Mouse (Mus musculus): Measurements from ENCODE around the gene Atp5h. TPM values are rescaled to one million over a fixed set of nuclear protein-coding genes. Genes with fewer than 3 reads are reported as not detected.

Atp5h gene
- total RNA-seq, 1 experiment, result 342 TPM

DNA sequence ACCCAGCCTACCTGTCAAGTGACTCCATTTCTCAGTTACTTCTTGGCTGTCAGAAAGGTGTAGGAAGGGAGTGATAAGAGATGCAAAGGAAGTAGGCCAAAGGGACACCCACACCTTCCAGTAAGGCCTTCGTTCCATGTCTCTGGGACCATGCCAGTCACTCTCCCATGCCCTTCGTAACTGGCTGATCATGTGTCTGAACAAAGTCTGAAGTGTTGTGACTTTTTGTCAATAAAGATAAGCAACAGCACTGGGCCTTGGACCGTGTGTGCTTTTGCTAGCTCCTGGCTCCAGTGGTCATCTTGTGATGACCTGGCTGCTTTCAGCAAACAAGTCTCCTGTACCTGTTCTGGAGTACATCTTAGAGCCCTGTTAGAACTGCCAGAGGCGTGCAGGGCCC lies 13.1 kb upstream of the Atp5h start:
- no peak overlapping the region for H3K27ac ChIP-seq (ENCODE audit: insufficient read depth, low read depth, low read length, poor library complexity, severe bottlenecking)
- no peak overlapping the region for H3K9ac ChIP-seq (ENCODE audit: insufficient read depth, low read depth, low read length, poor library complexity, severe bottlenecking)
- H3K9me3 ChIP-seq (ENCODE audit: control insufficient read depth, insufficient read depth, low read depth, low read length), result no peaks in the 10 kb centered on the region
- in situ Hi-C loops (cut with MboI; ENCODE audit: low sequenced_read_pairs in 2 of 2, unreplicated experiment in 2 of 2), result no loop called here
- H3K4me3 ChIP-seq (ENCODE audit: insufficient read depth in 1 of 2, low read depth in 1 of 2, low read length in 2 of 2, poor library complexity in 1 of 2, severe bottlenecking in 1 of 2), result no peak overlapping the region
- peaks cover 5% of the 10 kb centered on the region in 2 experiments; a peak in 2 of 4 replicates for H3K4me1 ChIP-seq (ENCODE audit: control insufficient read depth in 2 of 2, insufficient read depth in 2 of 2, low read length in 2 of 2, poor library complexity in 1 of 2)
- peaks cover 24% of the 10 kb centered on the region; the same call in 1 of the 2 replicates for H3K36me3 ChIP-seq (ENCODE audit: control insufficient read depth, insufficient read depth, low read length, poor library complexity, severe bottlenecking)
- no peak for DNase-seq (ENCODE audit: low read depth, low spot score)
- TF ChIP-seq MAFK (IDR thresholded peaks at IDR 0.05; ENCODE audit: insufficient read depth, low read depth, low read length), result no peak
- no peak for TF ChIP-seq CHD2 (IDR thresholded peaks at IDR 0.05; ENCODE audit: low read depth, low read length)
- no peak for TF ChIP-seq HCFC1 (IDR thresholded peaks at IDR 0.05; ENCODE audit: borderline replicate concordance, insufficient read depth, low read length)

DNA sequence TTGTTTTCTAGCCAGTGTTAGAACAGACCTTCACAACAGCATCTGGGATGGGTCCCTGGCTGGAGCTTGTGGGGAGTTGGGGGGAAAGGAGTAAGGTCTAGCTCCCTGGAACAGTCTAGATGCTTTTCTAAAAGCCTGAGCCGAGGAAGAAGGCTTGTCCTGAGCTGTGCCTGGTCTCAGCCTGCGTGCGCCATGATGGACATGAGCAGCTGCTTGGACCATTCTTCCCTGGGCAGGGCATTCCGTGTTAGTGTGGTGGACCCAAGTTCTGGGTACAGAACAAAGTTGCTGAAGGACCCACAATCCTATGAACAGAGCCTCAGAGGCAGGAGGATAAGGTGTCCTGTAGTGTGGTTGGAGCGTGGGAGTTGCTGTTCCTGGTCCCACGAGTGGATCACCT lies 10.8 kb upstream of the Atp5h start:
- no peak overlapping the region for H3K4me3 ChIP-seq (ENCODE audit: insufficient read depth in 1 of 2, low read depth in 1 of 2, low read length in 2 of 2, poor library complexity in 1 of 2, severe bottlenecking in 1 of 2)
- in situ Hi-C loops (cut with MboI; ENCODE audit: low sequenced_read_pairs in 2 of 2, unreplicated experiment in 2 of 2), result no loop called here
- no peak for TF ChIP-seq ZNF384 (IDR thresholded peaks at IDR 0.05; ENCODE audit: low read depth, low read length)
- no peak for TF ChIP-seq HCFC1 (IDR thresholded peaks at IDR 0.05; ENCODE audit: borderline replicate concordance, insufficient read depth, low read length)
- TF ChIP-seq ZC3H11A (IDR thresholded peaks at IDR 0.05; ENCODE audit: borderline replicate concordance, low read depth, low read length), result no peak
- no peak for TF ChIP-seq CHD2 (IDR thresholded peaks at IDR 0.05; ENCODE audit: low read depth, low read length)
- no peak for TF ChIP-seq MAFK (IDR thresholded peaks at IDR 0.05; ENCODE audit: insufficient read depth, low read depth, low read length)
- H3K36me3 ChIP-seq (ENCODE audit: control insufficient read depth, insufficient read depth, low read length, poor library complexity, severe bottlenecking), result peaks cover 24% of the 10 kb centered on the region; the same call in 1 of the 2 replicates
- no peak overlapping the region for H3K27ac ChIP-seq (ENCODE audit: insufficient read depth, low read depth, low read length, poor library complexity, severe bottlenecking)
- DNase-seq (ENCODE audit: low read depth, low spot score), result no peak
- no peaks in the 10 kb centered on the region for H3K9me3 ChIP-seq (ENCODE audit: control insufficient read depth, insufficient read depth, low read depth, low read length)
- H3K9ac ChIP-seq (ENCODE audit: insufficient read depth, low read depth, low read length, poor library complexity, severe bottlenecking), result no peak overlapping the region
- H3K4me1 ChIP-seq (ENCODE audit: control insufficient read depth in 2 of 2, insufficient read depth in 2 of 2, low read length in 2 of 2, poor library complexity in 1 of 2), result peaks cover 4 to 6% of the 10 kb centered on the region in 2 experiments; a peak in 2 of 4 replicates

DNA sequence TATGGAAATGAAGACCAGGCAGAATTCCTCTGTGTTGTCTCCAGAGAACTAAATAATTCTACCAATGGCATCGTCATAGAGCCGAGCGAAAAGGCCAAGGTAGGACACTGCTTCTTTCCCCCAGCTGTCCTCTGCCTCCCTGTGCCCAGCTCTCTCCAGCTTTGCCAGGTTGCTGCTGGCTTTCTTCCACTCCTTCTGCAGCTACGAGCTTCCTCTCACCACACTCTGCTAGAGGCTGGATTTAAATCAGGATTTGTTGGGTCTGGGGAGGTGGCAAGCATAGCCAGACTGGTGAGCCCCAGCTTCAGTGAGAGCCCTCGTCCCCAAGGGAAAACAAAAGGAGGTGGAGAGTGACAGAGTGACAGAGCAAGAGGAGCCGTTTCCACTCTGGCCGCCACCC lies 9.5 kb upstream of the Atp5h start:
- in situ Hi-C loops (cut with MboI; ENCODE audit: low sequenced_read_pairs in 2 of 2, unreplicated experiment in 2 of 2), result no loop called here
- peaks cover 24% of the 10 kb centered on the region; the same call in 1 of the 2 replicates for H3K36me3 ChIP-seq (ENCODE audit: control insufficient read depth, insufficient read depth, low read length, poor library complexity, severe bottlenecking)

DNA sequence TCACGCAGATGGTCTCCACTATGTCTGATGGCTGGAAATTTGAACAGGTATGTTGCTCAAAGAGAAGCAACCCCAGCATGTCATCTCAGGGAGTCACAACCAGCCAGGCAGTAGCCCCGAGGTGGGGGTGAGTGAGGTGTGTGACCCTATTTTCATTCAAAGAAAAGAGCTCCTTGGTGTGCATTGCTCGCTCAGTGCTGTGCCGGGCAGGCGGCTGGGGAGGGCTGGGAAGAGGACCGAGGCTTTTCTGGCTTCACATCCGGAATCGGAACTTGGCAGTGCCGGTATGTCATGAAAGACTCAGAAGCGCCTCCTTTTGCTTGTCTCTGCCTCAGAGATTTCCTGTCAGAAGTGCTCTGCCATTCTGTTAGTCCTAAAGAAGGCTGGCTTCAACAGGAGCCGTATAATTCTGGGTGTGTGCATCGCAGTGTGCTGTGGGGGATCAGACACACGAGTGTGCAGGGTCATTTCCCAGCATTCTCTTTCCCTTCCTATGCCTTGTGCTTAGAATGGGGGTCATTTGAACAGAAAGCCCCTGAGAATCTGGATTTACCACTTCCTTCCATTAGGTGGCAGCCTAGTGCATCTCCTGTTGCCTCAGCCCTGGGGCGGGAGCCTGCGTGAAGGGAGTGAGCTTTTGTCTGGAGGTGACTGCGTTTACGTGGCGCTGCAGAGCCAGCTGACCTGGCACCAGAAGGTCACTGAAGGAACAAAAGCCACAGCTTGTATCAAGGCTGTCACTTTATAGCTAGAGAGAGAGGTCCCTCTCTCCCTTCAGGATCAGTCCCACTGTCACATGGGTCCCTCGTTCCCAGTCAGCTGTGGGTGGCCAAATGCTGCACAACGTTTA lies 7.9 kb upstream of the Atp5h start:
- peaks cover 24% of the 10 kb centered on the region; the same call in 1 of the 2 replicates for H3K36me3 ChIP-seq (ENCODE audit: control insufficient read depth, insufficient read depth, low read length, poor library complexity, severe bottlenecking)
- H3K9ac ChIP-seq (ENCODE audit: insufficient read depth, low read depth, low read length, poor library complexity, severe bottlenecking), result peak overlapping the region; percentile 49; the same call in 1 of the 2 replicates
- in situ Hi-C loops (cut with MboI; ENCODE audit: low sequenced_read_pairs in 2 of 2, unreplicated experiment in 2 of 2), result no loop called here
- H3K4me3 ChIP-seq (ENCODE audit: insufficient read depth in 1 of 2, low read depth in 1 of 2, low read length in 2 of 2, poor library complexity in 1 of 2, severe bottlenecking in 1 of 2), result peak overlapping the region; percentile 39 to 52
- no peak overlapping the region for H3K27ac ChIP-seq (ENCODE audit: insufficient read depth, low read depth, low read length, poor library complexity, severe bottlenecking)
- TF ChIP-seq HCFC1 (IDR thresholded peaks at IDR 0.05; ENCODE audit: borderline replicate concordance, insufficient read depth, low read length) (peak; percentile 34; the same call in 1 of the 2 replicates), CHD2 (IDR thresholded peaks at IDR 0.05; ENCODE audit: low read depth, low read length) (no peak)
- H3K9me3 ChIP-seq (ENCODE audit: control insufficient read depth, insufficient read depth, low read depth, low read length), result no peaks in the 10 kb centered on the region
- peak; percentile 89 for DNase-seq (ENCODE audit: low read depth, low spot score)
- peaks cover 4% of the 10 kb centered on the region in 2 experiments; a peak in 2 of 4 replicates for H3K4me1 ChIP-seq (ENCODE audit: control insufficient read depth in 2 of 2, insufficient read depth in 2 of 2, low read length in 2 of 2, poor library complexity in 1 of 2)

More for the DNA sequence above, 9.5 kb upstream of the Atp5h start:
- no peaks in the 10 kb centered on the region for H3K9me3 ChIP-seq (ENCODE audit: control insufficient read depth, insufficient read depth, low read depth, low read length)
- no peak overlapping the region for H3K9ac ChIP-seq (ENCODE audit: insufficient read depth, low read depth, low read length, poor library complexity, severe bottlenecking)
- DNase-seq (ENCODE audit: low read depth, low spot score), result no peak
- no peak overlapping the region for H3K27ac ChIP-seq (ENCODE audit: insufficient read depth, low read depth, low read length, poor library complexity, severe bottlenecking)
- peaks cover 4% of the 10 kb centered on the region in 2 experiments; a peak in 2 of 4 replicates for H3K4me1 ChIP-seq (ENCODE audit: control insufficient read depth in 2 of 2, insufficient read depth in 2 of 2, low read length in 2 of 2, poor library complexity in 1 of 2)
- no peak overlapping the region for H3K4me3 ChIP-seq (ENCODE audit: insufficient read depth in 1 of 2, low read depth in 1 of 2, low read length in 2 of 2, poor library complexity in 1 of 2, severe bottlenecking in 1 of 2)
- TF ChIP-seq ZNF384 (IDR thresholded peaks at IDR 0.05; ENCODE audit: low read depth, low read length) (no peak), CHD2 (IDR thresholded peaks at IDR 0.05; ENCODE audit: low read depth, low read length) (no peak), HCFC1 (IDR thresholded peaks at IDR 0.05; ENCODE audit: borderline replicate concordance, insufficient read depth, low read length) (no peak), MAFK (IDR thresholded peaks at IDR 0.05; ENCODE audit: insufficient read depth, low read depth, low read length) (no peak), ZC3H11A (IDR thresholded peaks at IDR 0.05; ENCODE audit: borderline replicate concordance, low read depth, low read length) (no peak)

Data from ES-E14 (cell line).